Mouse (Mus musculus) embryo, embryonic 10.5 days (tissue): ENCODE data around the gene Psen1.

Experiments used
- DNase-seq: peaks from one replicate; pipeline ENCODE4 v3.0.0-alpha.2; 2015; ENCODE audit warnings: low spot score

Psen1 gene

GRCm38 (mm10) chr12:83687934-83688315 is at the start of gene Psen1:
Gene Psen1 (plus strand): TSS chr12:83688152.
- DNase-seq: peak; percentile 97

- no peak for DNase-seq
These were observed 46.7 kb upstream of the Psen1 start for GRCm38 (mm10) chr12:83641233-83641632.

- DNase-seq: no peak
These were observed 44.8 kb upstream of the Psen1 start for GRCm38 (mm10) chr12:83643116-83643515.

GRCm38 (mm10) chr12:83650346-83650745 is 37.6 kb upstream of the Psen1 start:
- DNase-seq: no peak

GRCm38 (mm10) chr12:83651414-83651813 is 36.5 kb upstream of the Psen1 start:
- DNase-seq: no peak

GRCm38 (mm10) chr12:83685466-83685865 is 2.5 kb upstream of the Psen1 start:
- DNase-seq: no peak

GRCm38 (mm10) chr12:83686575-83687350 is 1.2 kb upstream of the Psen1 start:
- no peak for DNase-seq

GRCm38 (mm10) chr12:83688316-83689086 is 549 bp downstream of the Psen1 start:
- peak; percentile 55 for DNase-seq

GRCm38 (mm10) chr12:83689087-83689432 is 1.1 kb downstream of the Psen1 start:
- DNase-seq: peak; percentile 13

GRCm38 (mm10) chr12:83694011-83694410 is 6.1 kb downstream of the Psen1 start:
- no peak for DNase-seq

GRCm38 (mm10) chr12:83694669-83695068 is 6.7 kb downstream of the Psen1 start:
- DNase-seq: no peak

- no peak for DNase-seq
These were observed 10.7 kb downstream of the Psen1 start for GRCm38 (mm10) chr12:83698637-83699036.

- DNase-seq: no peak
These were observed 13.7 kb downstream of the Psen1 start for GRCm38 (mm10) chr12:83701608-83702007.

GRCm38 (mm10) chr12:83702796-83703195 is 14.8 kb downstream of the Psen1 start:
- peak; percentile 51 for DNase-seq

- no peak for DNase-seq
These were observed 19.0 kb downstream of the Psen1 start for GRCm38 (mm10) chr12:83706951-83707350.

- DNase-seq: no peak
These were observed 20.5 kb downstream of the Psen1 start for GRCm38 (mm10) chr12:83708160-83709092.

- no peak for DNase-seq
These were observed 22.0 kb downstream of the Psen1 start for GRCm38 (mm10) chr12:83709934-83710333.

- DNase-seq: peak; percentile 81
These were observed 25.8 kb downstream of the Psen1 start for GRCm38 (mm10) chr12:83713749-83714148.

- no peak for DNase-seq
These were observed 28.6 kb downstream of the Psen1 start for GRCm38 (mm10) chr12:83716416-83717184.

- no peak for DNase-seq
These were observed 31.5 kb downstream of the Psen1 start for GRCm38 (mm10) chr12:83719431-83719830.

GRCm38 (mm10) chr12:83721281-83721680 is 33.3 kb downstream of the Psen1 start:
- no peak for DNase-seq
